Comparison of ENCODE assay signal across 13 mouse cellular contexts in genomic region chr15:7070199-7070794, GRCm38 (mm10).
"Had no signal": no experiment of that assay in that cellular context is flagged by ENCODE, and none has a peak within 500 bp of the region (broad histone marks: within the 10 kb centered on the region; RNA-seq: fewer than 3 reads in every experiment).

No protein-coding gene starts in this region.

- ATAC-seq: intestine, embryonic 16.5 days; lung, postnatal 0 days had no signal

- H3K27me3 ChIP-seq: limb, embryonic 15.5 days; stomach, embryonic 15.5 days had no signal

- H3K4me3 ChIP-seq: limb, embryonic 15.5 days; midbrain, embryonic 12.5 days; stomach, embryonic 15.5 days had no signal

- H3K9ac ChIP-seq: limb, embryonic 15.5 days; midbrain, embryonic 12.5 days; stomach, embryonic 15.5 days had no signal

- H3K4me2 ChIP-seq: limb, embryonic 15.5 days; midbrain, embryonic 12.5 days; stomach, embryonic 15.5 days had no signal

- H3K4me1 ChIP-seq: stomach, embryonic 15.5 days had no signal

- H3K27ac ChIP-seq: kidney, postnatal 0 days; limb, embryonic 15.5 days; midbrain, embryonic 12.5 days; stomach, embryonic 15.5 days had no signal

- DNase-seq: kidney, adult 8-10 months; layer of hippocampus, adult 9-11 months; layer of hippocampus, postnatal 36 days; lung, adult 18-20 months; lung, postnatal 4 days; right cerebral cortex, postnatal 14 days; thymus, postnatal 4 days had no signal

- H3K36me3 ChIP-seq: limb, embryonic 15.5 days; midbrain, embryonic 12.5 days; stomach, embryonic 15.5 days had no signal

- H3K9me3 ChIP-seq: limb, embryonic 15.5 days; midbrain, embryonic 12.5 days; stomach, embryonic 15.5 days had no signal
